Mouse (Mus musculus): ENCODE results near the gene Cxcl17.
"Not testable (repeated sequence)": the region's sequence is repeated elsewhere in the genome, so short reads cannot be mapped to it uniquely, and the experiment has no call there.

Gene Cxcl17

DNA sequence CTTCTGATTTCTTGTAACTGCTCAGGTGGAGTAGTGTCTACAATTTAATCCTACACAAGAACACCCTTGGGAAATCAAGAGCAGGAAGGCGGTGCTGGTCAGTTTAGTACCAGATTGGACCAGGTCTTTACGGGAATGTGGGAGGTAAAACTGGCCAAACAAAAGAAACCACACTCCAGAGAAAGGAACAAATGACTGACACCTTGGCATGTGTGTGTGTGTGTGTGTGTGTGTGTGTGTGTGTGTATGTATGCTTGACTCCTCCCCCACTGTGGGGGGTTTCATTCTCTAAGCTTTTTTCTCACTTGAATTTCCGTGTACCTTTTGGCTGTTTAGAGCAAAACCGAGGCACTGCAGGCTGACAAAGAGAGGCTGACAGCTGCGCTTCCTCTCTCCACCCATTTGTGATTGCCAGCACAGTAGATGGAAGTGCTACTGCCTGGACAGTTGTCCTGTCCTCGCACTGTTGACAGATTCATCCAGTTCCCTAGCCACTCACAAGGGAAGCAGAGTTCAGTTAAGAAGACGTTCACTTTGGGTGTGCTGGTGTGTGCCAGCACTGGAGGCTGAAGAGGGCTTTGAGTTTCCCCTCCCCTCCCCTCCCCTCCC lies at the start of gene Cxcl17:
TSS of gene Cxcl17 (minus strand) at position 54 of the 609 bp plus-strand sequence.
- DNase-seq, result no peak

DNA sequence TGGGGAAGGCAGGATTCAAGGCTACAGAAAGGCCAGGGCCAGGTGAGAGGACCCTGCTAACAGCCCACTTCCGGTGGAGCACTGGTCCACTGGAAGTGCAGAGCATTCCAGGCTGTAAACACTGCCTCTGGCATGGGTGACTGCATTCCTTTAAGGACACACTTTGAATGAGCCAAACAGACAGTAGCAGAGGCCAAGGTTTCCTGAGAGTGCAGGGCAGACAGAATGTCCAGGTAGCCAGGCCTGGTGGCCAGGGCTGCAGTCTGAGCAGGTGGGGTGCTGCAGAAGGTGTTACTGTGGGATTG lies 49.3 kb upstream of the Cxcl17 start:
- not testable (repeated sequence) for DNase-seq

DNA sequence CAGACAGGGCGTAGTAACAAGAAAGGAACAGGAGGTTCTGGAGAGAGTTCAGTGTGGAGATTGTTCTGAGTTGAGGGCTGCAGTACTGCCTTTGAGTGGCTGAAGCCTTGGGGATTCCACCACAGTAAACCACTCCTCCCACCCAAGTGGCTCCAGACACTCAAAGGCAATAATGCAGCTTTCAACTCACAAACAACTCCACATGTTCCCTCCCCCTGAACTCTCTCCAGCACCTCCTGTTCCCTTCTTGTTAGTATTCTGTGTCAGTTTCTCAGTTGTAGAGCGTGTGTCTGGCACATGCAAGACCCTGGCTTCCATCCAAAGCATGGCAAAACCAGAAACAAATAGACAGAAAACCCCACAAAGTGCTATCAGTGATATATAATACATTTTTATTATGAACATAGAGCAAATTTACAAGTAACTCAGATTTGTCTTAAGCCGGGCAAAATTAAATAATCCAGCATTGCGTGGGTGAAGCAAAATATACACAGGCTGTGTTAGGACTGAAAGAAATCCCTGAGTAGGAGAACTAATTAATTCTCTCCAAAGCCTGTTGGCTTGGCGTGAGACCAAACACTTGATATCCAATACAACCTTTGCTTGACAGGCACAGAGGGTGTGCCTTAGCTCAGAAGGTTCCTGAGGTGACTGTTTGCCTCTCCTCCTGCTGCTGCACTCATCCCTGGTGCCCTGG lies 48.8 kb upstream of the Cxcl17 start:
- not testable (repeated sequence) for DNase-seq

DNA sequence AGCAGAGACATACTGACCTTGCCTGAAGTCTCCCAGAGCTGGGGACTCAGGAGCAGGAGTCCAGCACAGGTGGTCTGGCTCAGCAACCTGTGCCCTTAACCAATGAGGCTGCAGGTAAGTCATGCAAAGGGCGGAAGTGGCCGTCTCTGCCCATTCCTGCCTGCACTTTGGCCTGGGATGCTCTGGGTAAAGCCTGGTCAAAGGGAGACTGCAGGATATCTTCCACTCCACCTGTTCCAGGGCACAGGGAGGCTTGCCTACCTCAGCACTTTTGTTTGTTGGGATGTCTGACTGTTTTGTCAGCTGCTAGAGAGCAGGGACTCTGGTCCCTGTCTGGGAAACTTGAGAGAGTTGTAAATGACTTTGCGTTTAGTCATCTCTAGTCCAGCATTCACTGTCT lies 39.4 kb upstream of the Cxcl17 start:
- no peak for DNase-seq

DNA sequence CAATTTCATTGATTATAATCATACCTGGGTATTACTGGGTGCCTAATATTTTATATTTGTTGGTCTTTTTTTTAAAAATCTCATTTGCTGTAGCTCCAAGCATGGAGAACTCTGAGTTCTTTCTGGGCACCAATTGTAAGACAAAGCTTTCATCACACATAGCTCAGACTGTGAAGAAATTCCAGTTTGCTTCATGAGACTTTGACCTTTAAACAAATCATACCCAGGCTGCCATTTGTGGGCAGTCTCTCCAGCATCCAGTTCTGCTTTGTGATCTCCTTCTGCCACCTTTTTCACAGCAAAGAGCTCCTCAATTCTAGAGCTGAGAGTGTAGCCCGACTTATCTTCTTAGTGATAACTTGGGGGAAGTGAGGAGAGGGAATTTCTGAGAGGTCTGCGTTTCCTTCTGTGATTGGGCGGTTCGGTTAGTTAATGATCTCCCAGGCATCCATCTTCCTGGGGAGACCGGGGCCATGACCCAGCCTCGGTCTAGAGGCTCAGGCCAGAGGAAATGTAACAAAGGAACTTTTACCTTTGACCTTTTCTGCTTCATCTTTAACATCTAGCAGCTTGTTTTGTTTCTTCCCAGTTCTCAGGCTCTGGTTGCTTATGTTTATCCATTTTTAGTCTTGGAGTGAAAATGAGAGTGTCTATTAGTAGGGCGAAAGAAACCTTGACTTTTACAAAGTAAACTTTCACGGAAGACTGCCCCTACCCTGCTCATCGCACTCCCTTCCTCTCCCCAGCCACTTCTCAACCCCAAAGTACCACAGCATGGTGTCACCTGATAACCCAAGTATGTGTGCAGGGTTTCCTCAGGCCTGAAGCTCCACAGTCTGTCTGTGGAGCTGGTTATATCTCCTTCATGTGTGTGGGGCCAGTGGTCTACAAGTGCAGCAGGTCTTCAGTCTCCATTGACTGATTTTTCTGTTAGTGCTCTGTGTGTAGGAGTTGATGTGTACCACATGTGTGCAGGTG lies 37.5 kb upstream of the Cxcl17 start:
- DNase-seq, result no peak

DNA sequence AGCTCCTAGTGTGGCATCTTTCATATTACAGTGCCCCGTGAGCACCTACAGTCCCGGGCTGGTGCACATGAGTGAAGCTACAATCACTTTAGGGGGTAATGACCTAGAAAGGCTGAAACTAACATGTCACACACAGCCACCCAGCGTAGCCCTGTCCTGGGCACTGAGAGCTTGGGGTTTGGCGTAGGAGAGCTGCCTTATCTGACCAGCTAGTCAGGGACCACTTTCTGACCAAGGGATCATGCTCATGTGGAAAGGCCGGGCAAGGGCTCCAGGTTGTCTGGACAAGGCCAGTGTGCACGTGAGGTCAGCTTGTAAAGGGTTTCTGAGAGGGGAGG lies 28.1 kb upstream of the Cxcl17 start:
- DNase-seq, result no peak

DNA sequence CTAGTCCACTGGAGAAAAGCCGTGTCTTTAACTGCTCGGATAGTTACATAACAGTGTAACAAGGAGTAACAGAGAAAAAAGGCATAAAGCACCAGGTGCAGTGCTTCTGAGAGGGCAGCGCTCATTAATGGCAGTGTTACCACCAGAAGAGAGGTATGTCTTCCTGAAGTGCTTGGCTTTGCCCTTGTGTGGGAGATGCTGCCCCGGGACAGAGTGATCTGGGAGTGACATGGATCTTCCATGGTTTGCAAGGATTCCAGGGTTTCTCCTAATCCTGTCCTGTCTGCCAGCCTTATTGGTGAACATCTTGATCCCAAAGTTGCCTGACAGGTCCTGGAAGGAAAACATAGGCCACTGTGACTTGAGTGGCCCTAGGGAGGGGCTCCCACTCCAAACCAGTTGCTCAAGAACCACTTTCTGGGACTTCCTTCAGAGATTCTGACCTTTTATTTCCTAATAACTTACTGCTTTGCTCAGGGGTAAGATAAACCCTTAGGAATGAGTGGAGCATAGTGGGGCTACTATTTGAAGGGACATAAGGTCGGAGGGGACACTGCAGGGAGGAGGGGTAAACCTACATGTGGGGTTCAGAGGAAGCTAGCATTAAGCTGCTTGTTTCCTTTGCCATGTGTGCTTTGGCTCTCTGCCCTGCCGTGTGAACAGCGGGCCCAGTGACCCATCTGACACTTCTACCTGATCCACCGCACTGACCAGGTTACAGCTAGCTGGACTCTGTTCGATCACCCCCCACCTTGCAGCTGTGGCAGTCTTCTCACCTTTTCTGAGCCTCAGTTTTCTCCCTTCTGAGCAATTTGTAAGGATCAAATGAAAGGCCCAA lies 27.5 kb upstream of the Cxcl17 start:
- no peak for DNase-seq

DNA sequence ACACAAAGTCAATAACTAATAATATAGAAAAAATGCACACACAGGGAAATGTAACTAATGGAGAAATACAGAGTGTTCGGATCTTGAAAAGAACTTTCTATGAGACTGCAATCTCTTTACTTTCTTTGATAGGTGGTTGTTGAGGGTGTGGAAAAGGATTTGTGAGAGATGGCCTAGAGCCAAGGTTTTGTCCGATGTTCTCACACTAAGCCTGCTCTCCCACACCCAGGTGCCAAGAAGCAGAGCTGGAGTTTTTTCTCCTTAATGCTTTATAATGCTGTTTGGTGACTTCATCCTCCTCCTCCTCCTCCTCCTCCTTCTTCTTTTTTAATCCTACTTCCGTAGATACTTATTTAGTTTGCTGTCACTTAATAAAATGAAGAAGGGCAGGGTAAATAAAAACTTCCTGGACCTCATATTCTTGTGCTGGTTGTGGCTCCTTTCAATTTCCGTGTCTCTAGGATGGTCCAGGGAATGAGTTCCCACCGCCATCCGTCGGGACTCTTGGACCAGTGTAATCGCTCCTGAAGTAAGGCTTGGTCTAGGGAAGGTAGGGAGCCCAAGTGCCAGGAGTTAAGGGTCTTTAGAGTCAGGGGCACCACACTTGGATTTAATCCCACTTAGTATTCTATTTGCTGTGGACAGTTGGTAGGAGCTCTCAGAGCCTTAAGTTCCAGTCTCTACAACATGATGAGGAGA lies 26.6 kb upstream of the Cxcl17 start:
- DNase-seq, result no peak

DNA sequence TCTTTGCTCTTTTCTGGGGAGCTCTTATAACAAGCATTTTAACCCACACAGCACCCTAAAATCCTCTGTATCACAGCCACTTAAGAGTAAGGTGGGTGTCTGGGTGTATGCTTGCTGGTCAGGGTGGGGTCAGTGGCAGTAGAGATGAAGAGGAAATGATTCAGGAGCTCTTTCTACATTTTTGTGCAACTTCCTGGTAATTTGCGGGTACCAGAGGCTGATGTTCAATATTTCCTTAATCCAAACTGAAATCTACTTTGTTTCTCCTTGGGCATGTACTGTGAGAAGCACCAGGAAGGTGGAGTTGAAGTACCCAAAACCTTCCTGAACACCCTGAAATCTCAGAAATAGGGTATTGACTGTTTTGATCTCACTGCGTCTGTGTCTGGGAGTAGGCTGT lies 24.0 kb upstream of the Cxcl17 start:
- DNase-seq, result no peak

DNA sequence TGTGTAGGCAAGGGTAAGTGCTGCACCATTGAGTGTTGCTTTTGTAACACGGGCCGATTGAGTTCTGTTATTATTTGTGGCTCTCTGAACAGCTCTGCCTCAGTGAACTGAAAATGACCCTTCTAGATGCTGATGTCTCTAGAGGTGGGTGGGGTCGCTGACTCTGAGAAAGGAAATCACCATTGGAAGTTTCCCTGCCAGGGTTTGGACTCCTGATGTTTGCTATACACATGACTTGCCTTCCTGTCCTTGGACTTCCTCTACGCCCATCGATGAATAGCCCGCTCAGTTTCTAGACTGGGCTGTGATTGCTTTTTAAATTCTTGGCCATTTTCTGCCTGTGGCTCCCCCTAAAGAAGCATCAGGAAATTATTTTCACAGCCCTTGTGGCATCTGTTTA lies 23.5 kb upstream of the Cxcl17 start:
- no peak for DNase-seq

DNA sequence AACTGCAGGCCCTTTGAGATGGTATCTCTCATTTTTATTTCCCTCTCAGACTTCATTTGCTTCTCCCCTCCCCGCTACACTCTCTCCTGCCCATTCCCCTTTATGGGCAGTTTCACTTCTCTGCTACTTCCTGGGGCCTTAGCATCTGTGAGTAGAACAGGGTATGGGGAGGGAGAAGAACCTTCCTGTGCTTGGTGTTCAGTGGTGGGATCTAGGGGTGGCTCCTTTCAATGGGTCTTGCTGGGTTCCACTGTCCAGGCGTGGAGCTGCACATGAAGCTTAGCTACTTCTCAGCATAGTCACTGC lies 22.8 kb upstream of the Cxcl17 start:
- no peak for DNase-seq

DNA sequence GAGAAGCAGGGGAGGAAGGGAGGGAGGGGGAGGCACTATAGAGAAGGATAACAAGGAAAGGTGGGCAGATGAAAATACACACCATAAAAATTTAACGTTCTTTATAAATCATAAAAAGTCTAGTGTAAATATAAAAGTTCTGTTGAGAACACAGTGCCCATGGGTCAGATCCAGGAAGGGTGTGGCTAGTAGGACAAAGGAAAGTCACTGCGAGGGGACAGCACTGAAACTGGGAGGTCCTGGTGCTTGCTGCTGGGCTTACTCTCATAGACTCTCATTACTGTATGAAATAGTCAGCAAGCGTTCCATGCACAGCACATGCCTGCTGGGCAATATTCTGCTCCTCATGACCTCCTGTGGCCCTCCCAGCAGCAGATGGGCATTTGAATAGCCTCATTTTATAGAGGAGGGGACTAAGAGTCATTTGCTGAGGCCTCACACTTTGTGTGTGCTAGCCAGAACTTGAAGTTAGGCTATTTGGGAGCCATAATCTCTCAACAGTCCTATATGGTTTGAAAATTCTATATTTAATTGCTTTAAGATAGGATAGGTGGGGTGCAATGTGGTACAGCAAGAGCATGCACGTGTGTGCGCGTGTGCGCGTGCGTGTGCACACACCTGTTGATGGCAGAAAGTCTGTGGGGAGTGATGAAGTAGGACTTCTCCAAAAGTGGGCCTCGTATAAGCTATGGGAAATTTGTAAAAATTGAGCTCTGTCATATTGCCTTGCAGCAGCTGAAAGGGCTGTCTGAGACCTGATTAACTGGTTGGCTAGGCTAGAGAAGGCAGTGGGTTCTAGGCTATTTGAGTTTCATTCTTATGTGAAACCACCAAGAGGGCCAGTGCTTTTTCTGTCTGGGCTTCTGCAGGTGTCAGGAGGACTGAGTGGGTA lies 22.2 kb upstream of the Cxcl17 start:
- peak; percentile 3 for DNase-seq

DNA sequence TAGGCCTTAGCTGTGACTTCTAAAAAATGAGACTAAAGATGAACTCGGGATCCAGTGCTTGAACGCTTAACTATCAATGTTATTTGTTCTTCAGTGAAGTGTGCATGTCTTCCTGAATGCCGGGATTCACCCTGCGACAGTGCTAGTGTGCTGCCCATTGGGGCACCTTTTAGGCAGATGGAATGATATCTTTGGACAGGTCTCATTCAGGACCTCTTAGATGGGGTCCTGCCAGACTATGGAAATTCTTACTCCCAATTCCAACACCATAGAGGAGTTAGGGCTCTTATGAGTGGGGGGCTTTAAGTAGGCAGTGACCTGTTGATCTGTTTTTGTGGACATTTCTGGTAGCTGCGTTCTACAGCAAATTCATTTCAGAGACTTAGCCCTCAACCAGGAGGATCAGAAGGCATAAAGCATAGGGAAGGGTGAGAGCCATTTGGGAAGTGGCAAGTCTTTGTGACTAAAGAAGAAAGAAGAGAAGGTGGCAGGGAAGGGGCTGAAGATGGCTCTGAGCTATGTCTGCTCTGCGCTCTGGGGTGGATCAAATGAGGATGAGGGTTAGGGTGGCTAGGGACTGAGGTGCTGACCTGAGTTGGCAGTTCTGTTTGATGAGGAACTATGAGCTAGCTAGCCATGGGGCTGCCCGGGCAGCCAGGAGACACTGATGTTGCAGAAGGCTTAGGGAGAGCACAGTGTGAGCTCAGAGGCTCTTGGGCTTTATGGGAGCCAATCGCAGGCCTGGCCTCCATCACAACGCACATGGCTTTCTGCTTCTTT lies 21.3 kb upstream of the Cxcl17 start:
- no peak for DNase-seq

DNA sequence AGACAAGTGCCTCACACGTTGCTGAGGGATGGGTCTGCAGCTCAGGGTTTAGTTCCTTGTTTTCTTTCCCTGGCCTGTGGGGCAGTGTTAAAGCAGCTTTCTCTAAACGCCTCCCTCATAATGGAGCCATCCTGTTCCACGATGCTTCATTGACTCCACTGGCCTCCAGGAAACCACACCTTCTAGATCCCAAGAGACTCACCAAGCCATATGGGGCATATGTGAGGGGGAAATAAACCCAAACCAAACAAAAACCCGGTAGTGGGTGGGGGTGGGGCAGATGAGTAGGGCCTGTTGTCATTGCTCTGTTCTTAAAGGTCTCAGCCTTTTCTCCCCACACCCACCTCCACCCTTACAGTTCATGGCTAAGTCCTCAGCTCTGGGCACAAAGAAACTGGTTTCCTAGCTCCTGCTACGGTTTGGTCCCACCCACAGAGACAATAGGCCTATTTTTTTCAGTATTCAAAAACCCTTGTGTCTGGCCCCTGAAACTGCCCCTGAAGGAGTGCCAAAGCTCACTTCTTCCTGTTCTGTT lies 20.4 kb upstream of the Cxcl17 start:
- peak; percentile 65 for DNase-seq

DNA sequence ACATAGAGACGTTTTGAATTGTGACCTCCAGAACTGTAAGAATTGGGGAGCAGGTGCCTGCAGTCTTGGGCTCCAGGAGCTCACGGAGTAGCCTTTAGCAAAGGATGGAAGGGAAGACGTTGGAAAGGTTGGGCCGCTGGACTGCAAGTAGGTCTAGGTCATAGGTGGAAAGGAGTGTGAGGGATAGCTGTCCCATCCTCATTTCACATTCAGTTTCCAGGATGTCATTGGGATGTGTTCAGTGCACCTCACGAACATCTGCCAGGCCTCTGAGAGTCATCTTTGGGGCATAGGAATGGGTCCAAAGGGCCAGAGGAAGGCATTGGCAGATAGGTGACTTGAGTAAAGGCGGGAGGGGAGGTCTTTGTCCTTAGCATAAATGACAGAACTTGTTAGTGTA lies 19.7 kb upstream of the Cxcl17 start:
- no peak for DNase-seq

DNA sequence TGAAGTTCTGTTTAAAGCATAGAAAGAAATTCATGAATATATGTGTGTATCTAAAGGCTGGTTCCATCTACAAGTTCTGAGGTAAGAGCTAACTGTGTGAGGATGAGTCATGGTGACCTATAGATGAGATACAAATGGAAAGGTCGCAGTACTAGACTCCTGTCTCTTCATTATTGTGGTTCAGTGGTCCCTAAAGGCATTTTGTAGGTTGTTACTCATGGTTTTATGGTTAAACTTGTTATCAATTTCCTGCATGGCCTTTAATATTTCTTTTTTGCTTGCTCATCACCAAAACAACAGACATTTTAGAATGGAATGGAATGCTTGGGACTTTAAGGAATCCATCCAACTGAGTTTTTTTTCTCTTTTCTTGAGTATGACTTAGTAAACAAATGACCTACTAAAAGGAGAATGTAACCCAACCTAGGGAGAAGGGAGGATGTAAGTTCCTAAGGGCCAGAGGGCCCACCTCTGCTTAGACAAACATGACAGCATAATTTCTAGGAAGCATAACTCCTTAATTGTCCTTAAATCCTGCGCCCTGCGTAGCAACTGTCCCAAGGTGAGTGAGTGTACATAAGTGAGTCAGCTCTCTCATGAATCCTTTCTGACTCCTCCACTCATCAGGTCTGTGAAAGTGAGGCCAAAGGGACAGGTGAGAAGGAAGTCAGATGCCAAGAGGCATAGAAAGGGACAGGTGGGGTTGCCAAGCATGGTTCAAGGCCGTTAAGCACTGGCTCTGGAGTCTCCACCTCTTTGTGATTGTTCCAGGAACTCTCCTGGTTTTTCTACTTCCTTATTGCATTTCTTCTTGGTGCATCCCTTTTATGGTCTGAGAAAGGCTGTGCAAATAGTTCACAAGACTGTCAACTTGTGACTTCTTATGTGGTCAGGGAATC lies 17.4 kb upstream of the Cxcl17 start:
- no peak for DNase-seq

DNA sequence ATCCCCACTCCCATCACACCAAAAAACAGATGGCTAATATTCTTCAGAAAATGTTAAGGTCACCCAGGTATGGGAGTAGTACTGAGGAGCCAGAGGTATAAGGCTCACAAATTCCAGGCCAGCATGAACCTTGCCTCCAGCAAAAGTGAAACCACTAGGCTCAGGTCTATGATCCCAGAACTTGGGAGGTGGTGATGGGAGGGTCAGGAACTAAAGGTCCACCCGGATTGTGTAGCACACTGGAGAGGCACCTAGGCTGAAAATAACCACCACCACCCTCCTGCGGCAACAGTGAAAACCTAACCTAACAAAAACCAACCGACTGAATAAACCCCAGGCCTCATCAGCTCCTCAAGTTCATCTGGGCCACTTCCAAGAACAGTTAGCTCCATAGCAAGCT lies 15.6 kb upstream of the Cxcl17 start:
- DNase-seq, result no peak

DNA sequence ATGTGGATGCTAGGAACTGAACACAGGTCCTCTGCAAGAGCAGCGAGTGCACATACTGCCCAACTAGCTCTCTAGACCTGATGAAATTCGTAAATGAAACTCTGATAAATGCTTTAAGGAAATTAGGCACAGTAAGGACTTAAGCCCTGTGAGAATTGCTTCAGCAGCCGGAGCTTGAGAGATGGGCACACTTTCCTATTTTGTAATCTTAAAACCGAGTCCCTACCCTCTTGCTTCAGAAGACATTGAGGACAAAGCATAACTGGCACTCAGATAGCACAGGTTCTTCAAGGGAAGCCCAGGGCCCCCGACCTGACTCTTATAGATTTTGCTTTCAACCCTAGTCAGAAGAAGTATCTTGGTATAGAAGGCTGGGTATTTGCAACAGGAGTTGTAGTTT lies 14.5 kb upstream of the Cxcl17 start:
- no peak for DNase-seq

DNA sequence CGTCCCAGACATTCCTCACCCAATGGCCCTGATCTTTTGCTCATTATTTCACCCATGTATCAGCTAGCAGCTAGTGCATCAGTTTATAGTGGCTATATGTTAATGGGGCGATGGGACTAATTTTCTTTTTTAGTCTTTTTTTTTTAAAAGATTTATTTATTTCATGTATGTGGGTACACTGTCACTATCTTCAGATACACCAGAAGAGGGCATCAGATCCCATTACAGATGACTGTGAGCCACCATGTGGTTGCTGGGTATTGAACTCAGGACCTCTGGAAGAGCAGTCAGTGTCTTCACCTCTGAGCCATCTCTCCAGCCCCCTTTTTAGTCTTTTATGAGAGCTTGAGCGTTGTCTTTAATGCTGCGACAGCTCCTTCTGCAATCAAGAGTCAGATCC lies 13.7 kb upstream of the Cxcl17 start:
- DNase-seq, result not testable (repeated sequence)

Data from retina, postnatal 1 day (tissue).